Mouse (Mus musculus): Measurements from ENCODE around the gene Nudcd2. TPM values are rescaled to one million over a fixed set of nuclear protein-coding genes. Genes with fewer than 3 reads are reported as not detected.

Nudcd2 gene
- polyA plus RNA-seq, 1 experiment from 2014 or later: 69.9 TPM

DNA sequence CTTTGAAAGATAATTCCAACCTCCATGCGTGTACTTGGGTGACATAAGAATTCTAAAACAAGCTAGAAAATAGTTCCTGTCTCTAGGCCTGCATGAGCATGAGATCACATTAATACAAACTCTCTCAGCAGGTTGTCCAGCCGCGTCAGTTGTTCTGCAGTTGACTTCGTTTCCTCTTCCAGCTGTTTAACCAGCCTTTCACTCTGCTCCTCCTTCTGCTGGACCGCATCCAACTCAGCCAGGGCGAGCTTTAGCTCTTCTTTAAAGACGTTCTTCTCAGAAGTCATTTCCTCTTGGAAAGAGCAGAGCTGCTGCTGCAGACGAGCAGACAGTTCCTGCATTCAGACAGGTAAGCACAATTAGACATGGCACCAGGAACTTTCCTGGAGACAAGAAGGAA, 19.6 kb upstream of the Nudcd2 start:
- H3K27me3 ChIP-seq (replicated peaks; ENCODE audit: control insufficient read depth, insufficient read depth, low read length): no peaks in the 10 kb centered on the region
- H3K4me1 ChIP-seq (replicated peaks; ENCODE audit: control insufficient read depth, insufficient read depth, low read length): no peaks in the 10 kb centered on the region
- no peak overlapping the region for H3K9ac ChIP-seq (replicated peaks; ENCODE audit: low read depth, low read length)
- H3K9me3 ChIP-seq (ENCODE audit: control insufficient read depth, low read length): no peaks in the 10 kb centered on the region
- WGBS: 74% methylated on average over 8 of the region's 8 CpGs
- H3K4me3 ChIP-seq (replicated peaks; ENCODE audit: low read length): no peak overlapping the region
- H3K36me3 ChIP-seq (ENCODE audit: control insufficient read depth, insufficient read depth): peaks cover 5% of the 10 kb centered on the region; the same call in 1 of the 2 replicates
- H3K4me2 ChIP-seq (ENCODE audit: low read length): no peak overlapping the region
- no peak overlapping the region for H3K27ac ChIP-seq (ENCODE audit: low read length)
- ATAC-seq: no peak

DNA sequence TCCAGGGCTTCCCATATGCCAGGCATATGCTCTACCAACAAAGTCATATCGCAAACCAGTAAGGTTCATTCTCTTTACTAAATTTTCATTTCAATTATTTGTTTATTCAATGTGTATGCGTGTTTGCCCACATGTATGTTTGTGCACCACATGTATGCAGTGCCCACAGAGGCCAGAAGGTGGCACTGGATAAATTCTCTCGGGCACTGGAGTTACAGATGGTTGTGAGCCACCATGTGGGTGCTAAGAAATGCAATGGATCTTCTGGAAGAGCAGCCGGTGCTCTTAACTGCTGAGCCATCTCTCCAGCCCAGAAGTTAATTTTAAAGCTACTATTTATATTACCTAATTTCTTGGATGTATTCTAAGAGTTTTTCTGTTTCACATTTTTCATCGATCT, 17.9 kb upstream of the Nudcd2 start:
- H3K27me3 ChIP-seq (replicated peaks; ENCODE audit: control insufficient read depth, insufficient read depth, low read length): no peaks in the 10 kb centered on the region
- peaks cover 5% of the 10 kb centered on the region; the same call in 1 of the 2 replicates for H3K36me3 ChIP-seq (ENCODE audit: control insufficient read depth, insufficient read depth)
- H3K4me1 ChIP-seq (replicated peaks; ENCODE audit: control insufficient read depth, insufficient read depth, low read length): no peaks in the 10 kb centered on the region
- no peak for ATAC-seq
- H3K9me3 ChIP-seq (ENCODE audit: control insufficient read depth, low read length): no peaks in the 10 kb centered on the region
- no peak overlapping the region for H3K27ac ChIP-seq (ENCODE audit: low read length)
- H3K9ac ChIP-seq (replicated peaks; ENCODE audit: low read depth, low read length): no peak overlapping the region
- H3K4me3 ChIP-seq (replicated peaks; ENCODE audit: low read length): no peak overlapping the region
- 90% methylated on average over 5 of the region's 5 CpGs for WGBS
- no peak overlapping the region for H3K4me2 ChIP-seq (ENCODE audit: low read length)

DNA sequence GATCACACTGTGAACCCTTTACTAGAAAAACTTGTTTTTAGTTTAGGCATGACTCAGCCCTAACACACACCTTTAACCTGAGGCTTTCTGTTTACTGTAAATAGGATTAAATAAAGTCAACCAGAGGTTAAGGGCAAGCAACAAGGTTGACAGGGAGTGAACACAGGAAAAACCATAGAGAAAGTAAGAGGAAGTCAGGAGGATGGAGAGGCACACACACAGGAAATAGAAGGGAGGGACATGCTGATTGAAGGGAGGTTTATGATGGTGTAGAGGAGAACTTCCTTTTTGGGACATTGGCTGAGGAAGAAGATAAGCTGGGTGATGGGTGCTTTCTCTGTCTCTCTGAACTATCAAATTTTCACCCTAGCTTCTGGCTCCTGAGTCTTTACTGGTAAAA, 15.1 kb upstream of the Nudcd2 start:
- H3K36me3 ChIP-seq (ENCODE audit: control insufficient read depth, insufficient read depth): 0 out of 2 replicates have a peak, but pooled peaks cover 3% of the 10 kb centered on the region
- H3K4me2 ChIP-seq (ENCODE audit: low read length): no peak overlapping the region
- no peak for ATAC-seq
- no peak overlapping the region for H3K27ac ChIP-seq (ENCODE audit: low read length)
- no peaks in the 10 kb centered on the region for H3K27me3 ChIP-seq (replicated peaks; ENCODE audit: control insufficient read depth, insufficient read depth, low read length)
- no peaks in the 10 kb centered on the region for H3K4me1 ChIP-seq (replicated peaks; ENCODE audit: control insufficient read depth, insufficient read depth, low read length)
- no peak overlapping the region for H3K4me3 ChIP-seq (replicated peaks; ENCODE audit: low read length)
- no peak overlapping the region for H3K9ac ChIP-seq (replicated peaks; ENCODE audit: low read depth, low read length)
- no peaks in the 10 kb centered on the region for H3K9me3 ChIP-seq (ENCODE audit: control insufficient read depth, low read length)

DNA sequence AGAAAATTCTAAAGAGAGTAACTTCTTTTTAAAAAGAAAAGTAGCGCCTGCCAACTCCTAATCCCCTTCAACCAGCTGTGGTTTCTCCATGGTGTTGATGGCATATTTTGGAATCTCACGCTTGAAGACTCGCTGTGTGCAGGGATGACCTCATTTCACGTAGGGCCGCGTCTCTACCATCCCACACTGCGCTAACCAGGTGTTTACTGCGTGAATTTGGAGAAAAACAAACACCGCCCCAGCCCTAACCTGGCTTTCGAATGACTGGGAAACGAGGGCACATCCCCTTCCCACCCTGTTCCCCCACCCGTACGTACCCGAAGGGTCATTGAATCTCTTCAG, 499 bp upstream of the Nudcd2 start:
- peaks cover 22% of the 10 kb centered on the region for H3K4me1 ChIP-seq (replicated peaks; ENCODE audit: control insufficient read depth, insufficient read depth, low read length)
- H3K36me3 ChIP-seq (ENCODE audit: control insufficient read depth, insufficient read depth): peaks cover 12% of the 10 kb centered on the region
- peak overlapping the region; percentile 56 for H3K4me2 ChIP-seq (ENCODE audit: low read length)
- H3K9ac ChIP-seq (replicated peaks; ENCODE audit: low read depth, low read length): peak overlapping the region; percentile 2; the same call in 1 of the 2 replicates
- H3K27ac ChIP-seq (ENCODE audit: low read length): no peak overlapping the region
- ATAC-seq: no peak; the same call in 1 of the 2 replicates
- peak overlapping the region; percentile 38 for H3K4me3 ChIP-seq (replicated peaks; ENCODE audit: low read length)
- H3K27me3 ChIP-seq (replicated peaks; ENCODE audit: control insufficient read depth, insufficient read depth, low read length): no peaks in the 10 kb centered on the region
- H3K9me3 ChIP-seq (ENCODE audit: control insufficient read depth, low read length): no peaks in the 10 kb centered on the region
- WGBS: 2% methylated on average over 14 of the region's 14 CpGs

DNA sequence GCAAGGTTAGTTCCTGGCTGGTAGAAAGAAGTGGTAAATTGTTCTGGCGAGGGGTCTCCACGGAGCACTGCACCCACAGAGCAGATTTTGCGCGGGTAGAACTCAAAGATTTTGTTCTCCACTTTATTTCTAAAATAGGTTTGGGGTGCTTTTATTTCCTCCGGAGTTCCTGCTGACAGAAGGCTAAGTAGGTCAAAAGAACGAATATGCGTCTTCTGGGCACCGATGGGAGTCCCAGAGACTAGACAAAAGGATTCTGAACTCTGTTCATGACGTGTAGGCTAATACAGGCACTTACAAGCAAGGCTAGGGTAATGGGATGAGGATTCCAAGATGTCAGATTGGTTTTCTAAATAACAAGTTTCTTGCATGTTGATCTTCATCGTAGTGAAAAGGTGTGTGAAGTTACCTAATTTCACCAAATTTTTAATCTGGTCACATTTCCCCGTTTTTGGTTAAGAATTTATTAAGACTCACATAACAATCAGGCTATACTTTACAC, 835 bp downstream of the Nudcd2 start:
- 5% methylated on average over 11 of the region's 11 CpGs for WGBS
- Histone ChIP-seq H3K4me1 (replicated peaks; ENCODE audit: control insufficient read depth, insufficient read depth, low read length) (peaks cover 22% of the 10 kb centered on the region), H3K27ac (ENCODE audit: low read length) (no peak overlapping the region), H3K4me2 (ENCODE audit: low read length) (peak overlapping the region; percentile 76), H3K36me3 (ENCODE audit: control insufficient read depth, insufficient read depth) (peaks cover 16% of the 10 kb centered on the region), H3K4me3 (replicated peaks; ENCODE audit: low read length) (peak overlapping the region; percentile 95), H3K27me3 (replicated peaks; ENCODE audit: control insufficient read depth, insufficient read depth, low read length) (no peaks in the 10 kb centered on the region), H3K9ac (replicated peaks; ENCODE audit: low read depth, low read length) (peak overlapping the region; percentile 79), H3K9me3 (ENCODE audit: control insufficient read depth, low read length) (no peaks in the 10 kb centered on the region)
- no peak for ATAC-seq

DNA sequence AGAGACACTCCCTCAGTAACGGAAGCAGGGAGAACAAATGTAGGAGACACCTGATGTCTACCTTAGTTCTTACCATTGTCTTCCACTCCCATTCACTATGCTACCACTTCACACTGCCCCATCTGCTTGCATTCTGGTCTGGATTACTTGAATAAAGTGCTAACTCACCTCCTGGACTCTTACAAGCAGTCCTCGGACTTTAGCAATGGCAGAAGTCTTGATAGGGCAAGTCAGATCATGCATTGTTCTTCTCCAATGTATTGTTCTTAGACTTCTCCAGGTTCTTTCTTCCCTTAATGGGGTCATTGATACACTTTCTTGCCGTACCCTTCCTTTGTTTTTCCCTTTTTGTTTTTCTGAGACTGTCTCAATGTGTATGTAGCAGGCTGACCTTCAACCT, 3.9 kb downstream of the Nudcd2 start:
- Histone ChIP-seq H3K4me3 (replicated peaks; ENCODE audit: low read length) (no peak overlapping the region), H3K9ac (replicated peaks; ENCODE audit: low read depth, low read length) (no peak overlapping the region), H3K27me3 (replicated peaks; ENCODE audit: control insufficient read depth, insufficient read depth, low read length) (no peaks in the 10 kb centered on the region), H3K27ac (ENCODE audit: low read length) (no peak overlapping the region), H3K4me2 (ENCODE audit: low read length) (no peak overlapping the region), H3K9me3 (ENCODE audit: control insufficient read depth, low read length) (no peaks in the 10 kb centered on the region), H3K36me3 (ENCODE audit: control insufficient read depth, insufficient read depth) (peaks cover 19% of the 10 kb centered on the region), H3K4me1 (replicated peaks; ENCODE audit: control insufficient read depth, insufficient read depth, low read length) (peaks cover 17% of the 10 kb centered on the region)
- no peak for ATAC-seq
- 88% methylated on average over 3 of the region's 3 CpGs for WGBS

DNA sequence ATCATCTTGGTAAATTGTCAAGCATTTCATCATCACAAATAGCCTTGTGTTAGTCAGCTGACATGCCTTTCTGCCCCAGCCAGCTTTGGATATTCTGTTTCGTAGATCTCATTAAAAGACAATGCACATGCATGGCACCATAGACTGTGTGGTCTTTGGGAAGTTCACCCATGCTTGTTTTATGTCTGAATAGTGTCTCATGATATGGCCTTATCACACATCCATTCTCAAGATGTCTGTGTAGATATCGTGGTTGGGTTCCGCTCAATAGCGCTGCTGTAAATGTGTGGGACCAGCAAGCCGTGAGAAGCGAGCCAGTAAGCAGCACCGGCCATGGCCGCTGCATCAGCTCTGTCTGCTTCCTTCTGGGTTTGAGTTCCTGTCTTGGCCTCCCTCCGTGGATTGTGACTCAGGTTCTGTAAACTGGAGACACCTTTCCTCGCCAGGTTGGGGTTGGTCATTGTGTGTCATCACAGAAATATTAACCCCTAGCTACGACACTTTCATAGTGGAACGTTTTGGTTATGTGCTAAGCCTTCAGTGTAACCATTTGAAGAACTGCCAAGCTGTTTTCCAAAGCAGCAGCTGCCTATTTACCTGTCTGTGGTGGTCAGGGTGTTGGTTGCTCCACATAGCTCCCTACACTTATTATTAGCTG, 8.3 kb downstream of the Nudcd2 start:
- no peak overlapping the region for H3K9ac ChIP-seq (replicated peaks; ENCODE audit: low read depth, low read length)
- H3K36me3 ChIP-seq (ENCODE audit: control insufficient read depth, insufficient read depth): peaks cover 14% of the 10 kb centered on the region
- H3K27me3 ChIP-seq (replicated peaks; ENCODE audit: control insufficient read depth, insufficient read depth, low read length): no peaks in the 10 kb centered on the region
- H3K4me2 ChIP-seq (ENCODE audit: low read length): no peak overlapping the region
- no peaks in the 10 kb centered on the region for H3K9me3 ChIP-seq (ENCODE audit: control insufficient read depth, low read length)
- no peak for ATAC-seq
- H3K4me3 ChIP-seq (replicated peaks; ENCODE audit: low read length): no peak overlapping the region
- H3K4me1 ChIP-seq (replicated peaks; ENCODE audit: control insufficient read depth, insufficient read depth, low read length): no peaks in the 10 kb centered on the region
- H3K27ac ChIP-seq (ENCODE audit: low read length): no peak overlapping the region
- WGBS: 90% methylated on average over 12 of the region's 12 CpGs

DNA sequence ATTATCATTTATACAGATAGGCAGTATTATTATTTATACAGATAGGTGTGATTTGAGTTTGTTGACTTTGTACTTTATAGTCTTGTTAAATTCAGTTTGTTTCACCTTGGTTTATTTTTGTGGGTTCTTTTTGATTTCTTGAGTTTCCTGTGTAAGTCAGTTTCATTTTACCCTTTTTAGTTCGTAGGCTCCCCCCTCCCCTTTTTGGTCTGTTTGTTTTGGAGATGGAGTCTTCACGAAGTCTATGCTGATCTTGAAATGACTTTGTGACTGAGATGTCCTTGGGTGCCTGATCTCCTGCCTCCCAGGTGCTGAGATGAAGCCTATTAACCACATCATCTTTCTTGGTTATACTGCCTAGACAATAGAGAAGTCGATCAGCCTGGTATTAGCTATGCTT, 10.9 kb downstream of the Nudcd2 start:
- 88% methylated on average over 3 of the region's 3 CpGs for WGBS
- H3K9ac ChIP-seq (replicated peaks; ENCODE audit: low read depth, low read length): no peak overlapping the region
- H3K36me3 ChIP-seq (ENCODE audit: control insufficient read depth, insufficient read depth): peaks cover 2% of the 10 kb centered on the region; the same call in 1 of the 2 replicates
- no peak overlapping the region for H3K27ac ChIP-seq (ENCODE audit: low read length)
- H3K27me3 ChIP-seq (replicated peaks; ENCODE audit: control insufficient read depth, insufficient read depth, low read length): no peaks in the 10 kb centered on the region
- no peak overlapping the region for H3K4me3 ChIP-seq (replicated peaks; ENCODE audit: low read length)
- ATAC-seq: no peak
- no peaks in the 10 kb centered on the region for H3K4me1 ChIP-seq (replicated peaks; ENCODE audit: control insufficient read depth, insufficient read depth, low read length)
- H3K9me3 ChIP-seq (ENCODE audit: control insufficient read depth, low read length): no peaks in the 10 kb centered on the region
- no peak overlapping the region for H3K4me2 ChIP-seq (ENCODE audit: low read length)

DNA sequence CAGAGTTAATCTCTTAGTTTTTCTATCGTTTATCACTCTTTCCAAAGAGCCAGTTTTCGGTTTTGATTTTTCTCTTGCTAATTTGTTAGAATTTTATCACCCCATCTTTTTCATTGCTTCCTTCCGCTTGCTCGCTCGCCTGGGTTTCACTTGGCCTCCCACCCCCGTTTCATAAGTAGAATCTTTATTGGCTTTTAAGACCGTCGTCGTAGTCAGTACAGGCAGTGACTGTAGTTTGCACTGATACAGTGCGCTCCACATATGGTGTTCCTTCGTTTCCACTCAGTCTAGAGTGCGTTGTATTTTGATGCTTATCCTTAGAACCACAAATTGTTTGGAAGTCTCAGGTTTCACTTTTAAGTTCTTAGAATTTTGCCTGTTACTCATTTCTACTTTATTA, 12.9 kb downstream of the Nudcd2 start:
- ATAC-seq: no peak
- H3K4me1 ChIP-seq (replicated peaks; ENCODE audit: control insufficient read depth, insufficient read depth, low read length): no peaks in the 10 kb centered on the region
- WGBS: 95% methylated on average over 12 of the region's 12 CpGs

DNA sequence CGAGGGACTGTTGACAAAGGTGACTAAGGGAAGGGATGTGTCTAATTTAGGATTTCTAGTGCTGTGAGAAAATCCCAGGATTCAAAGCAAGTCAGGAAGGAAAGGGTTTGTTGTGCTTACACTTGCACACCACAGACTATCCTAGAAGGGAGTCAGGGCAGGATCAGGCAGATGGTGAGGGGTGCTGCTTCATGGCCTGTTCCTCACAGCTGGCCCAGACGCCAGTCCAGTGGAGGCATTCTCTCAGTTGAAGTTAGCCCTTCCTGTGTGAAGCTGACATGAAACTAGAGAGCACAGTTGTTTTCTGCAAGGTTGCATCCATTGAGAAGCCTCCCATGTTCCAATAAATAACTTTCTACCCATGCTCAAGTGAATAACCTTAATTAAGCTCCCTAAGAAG, 14.2 kb downstream of the Nudcd2 start:
- Histone ChIP-seq H3K27me3 (replicated peaks; ENCODE audit: control insufficient read depth, insufficient read depth, low read length) (no peaks in the 10 kb centered on the region), H3K9ac (replicated peaks; ENCODE audit: low read depth, low read length) (no peak overlapping the region), H3K4me3 (replicated peaks; ENCODE audit: low read length) (no peak overlapping the region), H3K27ac (ENCODE audit: low read length) (no peak overlapping the region), H3K4me2 (ENCODE audit: low read length) (no peak overlapping the region), H3K36me3 (ENCODE audit: control insufficient read depth, insufficient read depth) (0 out of 2 replicates have a peak, but pooled peaks cover 2% of the 10 kb centered on the region), H3K9me3 (ENCODE audit: control insufficient read depth, low read length) (no peaks in the 10 kb centered on the region), H3K4me1 (replicated peaks; ENCODE audit: control insufficient read depth, insufficient read depth, low read length) (no peaks in the 10 kb centered on the region)
- WGBS: 69% methylated on average over 2 of the region's 2 CpGs
- ATAC-seq: no peak

More for the DNA sequence above, 12.9 kb downstream of the Nudcd2 start:
- Histone ChIP-seq H3K27me3 (replicated peaks; ENCODE audit: control insufficient read depth, insufficient read depth, low read length) (no peaks in the 10 kb centered on the region), H3K9ac (replicated peaks; ENCODE audit: low read depth, low read length) (no peak overlapping the region), H3K9me3 (ENCODE audit: control insufficient read depth, low read length) (no peaks in the 10 kb centered on the region), H3K4me3 (replicated peaks; ENCODE audit: low read length) (no peak overlapping the region), H3K36me3 (ENCODE audit: control insufficient read depth, insufficient read depth) (peaks cover 4% of the 10 kb centered on the region; the same call in 1 of the 2 replicates), H3K4me2 (ENCODE audit: low read length) (no peak overlapping the region), H3K27ac (ENCODE audit: low read length) (no peak overlapping the region)
